Mouse (Mus musculus) central nervous system, embryonic 18 days (tissue): ENCODE results near the gene Gm21865. TPM values are rescaled to one million over a fixed set of nuclear protein-coding genes. Genes with fewer than 3 reads are reported as not detected.

Experiments
- polyA plus RNA-seq: library from polyadenylated mRNA; depleted of rRNA; stranded (reverse); fragments of >200 nt; gene quantifications from 2 replicates; pipeline ENCODE4 v1.2.3, GENCODE M21; 2012; rRNA removed

Gene Gm21865
- polyA plus RNA-seq, result not detected in 2 replicates

GRCm38 (mm10) chrY:40316803-40317202 is at the start of gene Gm21865:
Gene Gm21865 (minus strand): TSS chrY:40316903.

Other genes with a start within 250 kb of the Gm21865 start
- gene Gm21882, start 64.6 kb upstream of the Gm21865 start, polyA plus RNA-seq, result not detected in 2 replicates